In genomic region chr7:105777797-105778552, GRCm38 (mm10) we compare ENCODE assay signal across 8 mouse cellular contexts. TPM values are rescaled to one million over a fixed set of nuclear protein-coding genes. Genes with fewer than 3 reads are reported as not detected.
DNase-seq lines count a peak whose midpoint lies in the region; ATAC-seq lines count a peak whose summit lies in the region.

No protein-coding gene starts in this region.

- ATAC-seq in embryonic facial prominence, embryonic 15.5 days (ENCODE audit: insufficient number of reproducible peaks, low FRiP score, low TSS enrichment, low read depth) = peak; percentile 89
- peak; percentile 58; the same call in 1 of the 2 replicates for ATAC-seq in heart, embryonic 14.5 days (ENCODE audit: insufficient number of reproducible peaks, insufficient read depth, low FRiP score, low read depth)
- ATAC-seq in kidney, embryonic 16.5 days (ENCODE audit: low FRiP score, low TSS enrichment) = peak; percentile 73
- peak; percentile 59 for ATAC-seq in stomach, embryonic 15.5 days (ENCODE audit: insufficient read depth, low FRiP score, low read depth)

- 0 out of 2 replicates have a peak overlapping the region, but pooled peaks have one; percentile 2 for H3K9ac ChIP-seq in embryonic facial prominence, embryonic 15.5 days
- H3K9ac ChIP-seq in heart, embryonic 14.5 days (ENCODE audit: low read length) = no peak overlapping the region
- peak overlapping the region; percentile 59 for H3K9ac ChIP-seq in kidney, embryonic 16.5 days (replicated peaks; ENCODE audit: low read length)
- H3K9ac ChIP-seq in stomach, embryonic 15.5 days = peak overlapping the region; percentile 12; the same call in 1 of the 2 replicates

- peak overlapping the region; percentile 46 for H3K4me2 ChIP-seq in embryonic facial prominence, embryonic 15.5 days (replicated peaks)
- peak overlapping the region; percentile 43 for H3K4me2 ChIP-seq in heart, embryonic 14.5 days (ENCODE audit: low read length)
- peak overlapping the region; percentile 48 for H3K4me2 ChIP-seq in kidney, embryonic 16.5 days (replicated peaks; ENCODE audit: low read depth, low read length)
- peak overlapping the region; percentile 46 for H3K4me2 ChIP-seq in stomach, embryonic 15.5 days

- peak; percentile 44 for DNase-seq in adrenal gland, postnatal 14 days
- DNase-seq in adrenal gland, postnatal 25 days = no peak
- peak; percentile 62 to 69 for DNase-seq in lung, postnatal 4 days
- no peak for DNase-seq in spleen, postnatal 14 days (ENCODE audit: low spot score in 2 of 2)

- 22% methylated on average over 13 of the region's 13 CpGs for WGBS in embryonic facial prominence, embryonic 15.5 days
- 35% methylated on average over 13 of the region's 13 CpGs for WGBS in heart, embryonic 14.5 days
- WGBS in kidney, embryonic 16.5 days = 25% methylated on average over 13 of the region's 13 CpGs
- 27% methylated on average over 13 of the region's 13 CpGs for WGBS in stomach, embryonic 15.5 days

- peak overlapping the region; percentile 95 for H3K27ac ChIP-seq in embryonic facial prominence, embryonic 15.5 days (replicated peaks)
- peak overlapping the region; percentile 90 to 91 for H3K27ac ChIP-seq in heart, embryonic 14.5 days (replicated peaks in 1 of 2; ENCODE audit: control insufficient read depth in 1 of 2, insufficient read depth in 1 of 2, low read depth in 2 of 2, low read length in 2 of 2)
- peak overlapping the region; percentile 95 for H3K27ac ChIP-seq in kidney, embryonic 16.5 days (ENCODE audit: low read length)
- H3K27ac ChIP-seq in stomach, embryonic 15.5 days = peak overlapping the region; percentile 96

- peaks cover 50% of the 10 kb centered on the region for H3K4me1 ChIP-seq in embryonic facial prominence, embryonic 15.5 days
- peaks cover 17 to 21% of the 10 kb centered on the region in 2 experiments for H3K4me1 ChIP-seq in heart, embryonic 14.5 days (ENCODE audit: control insufficient read depth in 2 of 2, insufficient read depth in 2 of 2, low read length in 2 of 2)
- H3K4me1 ChIP-seq in kidney, embryonic 16.5 days (ENCODE audit: insufficient read depth, low read length) = peaks cover 48% of the 10 kb centered on the region
- H3K4me1 ChIP-seq in stomach, embryonic 15.5 days = peaks cover 37% of the 10 kb centered on the region

- H3K4me3 ChIP-seq in embryonic facial prominence, embryonic 15.5 days (replicated peaks) = peak overlapping the region; percentile 35
- peak overlapping the region; percentile 1 to 4; a peak in 2 of 4 replicates for H3K4me3 ChIP-seq in heart, embryonic 14.5 days (ENCODE audit: control insufficient read depth in 1 of 2, insufficient read depth in 1 of 2, low read depth in 1 of 2, low read length in 2 of 2)
- peak overlapping the region; percentile 27 for H3K4me3 ChIP-seq in kidney, embryonic 16.5 days (ENCODE audit: low read length)
- H3K4me3 ChIP-seq in stomach, embryonic 15.5 days (replicated peaks) = peak overlapping the region; percentile 26

- no peaks in the 10 kb centered on the region for H3K9me3 ChIP-seq in embryonic facial prominence, embryonic 15.5 days (replicated peaks)
- no peaks in the 10 kb centered on the region for H3K9me3 ChIP-seq in heart, embryonic 14.5 days (ENCODE audit: control insufficient read depth, low read length)
- no peaks in the 10 kb centered on the region for H3K9me3 ChIP-seq in kidney, embryonic 16.5 days (ENCODE audit: low read length)
- H3K9me3 ChIP-seq in stomach, embryonic 15.5 days = no peaks in the 10 kb centered on the region

- no peaks in the 10 kb centered on the region for H3K27me3 ChIP-seq in embryonic facial prominence, embryonic 15.5 days
- H3K27me3 ChIP-seq in heart, embryonic 14.5 days (ENCODE audit: control insufficient read depth, insufficient read depth, low read length) = no peaks in the 10 kb centered on the region
- no peaks in the 10 kb centered on the region for H3K27me3 ChIP-seq in kidney, embryonic 16.5 days (ENCODE audit: insufficient read depth, low read length)
- no peaks in the 10 kb centered on the region for H3K27me3 ChIP-seq in stomach, embryonic 15.5 days (replicated peaks)

- H3K36me3 ChIP-seq in embryonic facial prominence, embryonic 15.5 days = peaks cover 22% of the 10 kb centered on the region
- H3K36me3 ChIP-seq in heart, embryonic 14.5 days (ENCODE audit: control insufficient read depth, insufficient read depth, low read length) = peaks cover 25% of the 10 kb centered on the region
- H3K36me3 ChIP-seq in kidney, embryonic 16.5 days (ENCODE audit: insufficient read depth, low read length) = peaks cover 15% of the 10 kb centered on the region
- 0 out of 2 replicates have a peak, but pooled peaks cover 5% of the 10 kb centered on the region for H3K36me3 ChIP-seq in stomach, embryonic 15.5 days

RNA-seq across cellular contexts. Expression of gene Dchs1, which starts 9.5 kb away (rescaled TPM):
- total RNA-seq in adrenal gland, postnatal 14 days (2021) = 11.7 and 14.6 TPM in 2 replicates
- total RNA-seq in adrenal gland, postnatal 25 days (2021) = 5.4 and 10.0 TPM in 2 replicates
- polyA plus RNA-seq in embryonic facial prominence, embryonic 15.5 days (2015; fragmentation: Nextera tagmentation; extraction: Ambion mirVana) = 15.5 and 17.7 TPM in 2 replicates
- polyA plus RNA-seq in heart, embryonic 14.5 days (2014; fragmentation: Nextera tagmentation; extraction: Ambion mirVana) = 7.7 and 8.3 TPM in 2 replicates
- 10.4 and 10.5 TPM in 2 replicates for polyA plus RNA-seq in kidney, embryonic 16.5 days (2015; fragmentation: Nextera tagmentation; extraction: Ambion mirVana)
- polyA plus RNA-seq in stomach, embryonic 15.5 days (2015; fragmentation: Nextera tagmentation; extraction: Ambion mirVana) = 8.6 and 10.4 TPM in 2 replicates

RNA-seq across cellular contexts. Expression of gene Tpp1, which starts 25.9 kb away (rescaled TPM):
- 74.8 and 75.4 TPM in 2 replicates for total RNA-seq in adrenal gland, postnatal 14 days (2021)
- 88.3 and 122 TPM in 2 replicates for total RNA-seq in adrenal gland, postnatal 25 days (2021)
- 67.0 and 82.0 TPM in 2 replicates for polyA plus RNA-seq in embryonic facial prominence, embryonic 15.5 days (2015; fragmentation: Nextera tagmentation; extraction: Ambion mirVana)
- polyA plus RNA-seq in heart, embryonic 14.5 days (2014; fragmentation: Nextera tagmentation; extraction: Ambion mirVana) = 89.2 and 104 TPM in 2 replicates
- polyA plus RNA-seq in kidney, embryonic 16.5 days (2015; fragmentation: Nextera tagmentation; extraction: Ambion mirVana) = 120 and 123 TPM in 2 replicates
- polyA plus RNA-seq in stomach, embryonic 15.5 days (2015; fragmentation: Nextera tagmentation; extraction: Ambion mirVana) = 69.5 and 73.3 TPM in 2 replicates

RNA-seq across cellular contexts. Expression of gene Mrpl17, which starts 32.9 kb away (rescaled TPM):
- 198 and 209 TPM in 2 replicates for total RNA-seq in adrenal gland, postnatal 14 days (2021)
- 185 and 190 TPM in 2 replicates for total RNA-seq in adrenal gland, postnatal 25 days (2021)
- polyA plus RNA-seq in embryonic facial prominence, embryonic 15.5 days (2015; fragmentation: Nextera tagmentation; extraction: Ambion mirVana) = 345 and 355 TPM in 2 replicates
- 206 and 233 TPM in 2 replicates for polyA plus RNA-seq in heart, embryonic 14.5 days (2014; fragmentation: Nextera tagmentation; extraction: Ambion mirVana)
- 378 and 386 TPM in 2 replicates for polyA plus RNA-seq in kidney, embryonic 16.5 days (2015; fragmentation: Nextera tagmentation; extraction: Ambion mirVana)
- polyA plus RNA-seq in stomach, embryonic 15.5 days (2015; fragmentation: Nextera tagmentation; extraction: Ambion mirVana) = 405 and 416 TPM in 2 replicates

RNA-seq across cellular contexts. Expression of gene Taf10, which starts 33.8 kb away (rescaled TPM):
- 161 and 179 TPM in 2 replicates for total RNA-seq in adrenal gland, postnatal 14 days (2021)
- total RNA-seq in adrenal gland, postnatal 25 days (2021) = 198 and 204 TPM in 2 replicates
- polyA plus RNA-seq in embryonic facial prominence, embryonic 15.5 days (2015; fragmentation: Nextera tagmentation; extraction: Ambion mirVana) = 128 and 131 TPM in 2 replicates
- 135 and 159 TPM in 2 replicates for polyA plus RNA-seq in heart, embryonic 14.5 days (2014; fragmentation: Nextera tagmentation; extraction: Ambion mirVana)
- 107 and 121 TPM in 2 replicates for polyA plus RNA-seq in kidney, embryonic 16.5 days (2015; fragmentation: Nextera tagmentation; extraction: Ambion mirVana)
- polyA plus RNA-seq in stomach, embryonic 15.5 days (2015; fragmentation: Nextera tagmentation; extraction: Ambion mirVana) = 123 and 139 TPM in 2 replicates

RNA-seq across cellular contexts. Expression of gene Rrp8, which starts 40.8 kb away (rescaled TPM):
- 16.2 and 19.3 TPM in 2 replicates for total RNA-seq in adrenal gland, postnatal 14 days (2021)
- total RNA-seq in adrenal gland, postnatal 25 days (2021) = 19.1 and 27.7 TPM in 2 replicates
- polyA plus RNA-seq in embryonic facial prominence, embryonic 15.5 days (2015; fragmentation: Nextera tagmentation; extraction: Ambion mirVana) = 35.4 and 40.9 TPM in 2 replicates
- 19.6 and 22.4 TPM in 2 replicates for polyA plus RNA-seq in heart, embryonic 14.5 days (2014; fragmentation: Nextera tagmentation; extraction: Ambion mirVana)
- 42.9 TPM in 2 replicates for polyA plus RNA-seq in kidney, embryonic 16.5 days (2015; fragmentation: Nextera tagmentation; extraction: Ambion mirVana)
- 26.9 and 38.3 TPM in 2 replicates for polyA plus RNA-seq in stomach, embryonic 15.5 days (2015; fragmentation: Nextera tagmentation; extraction: Ambion mirVana)

Comparison
In these comparisons a context has a peak if more than half of its experiments do, and no peak if none do; other contexts are left out.
1. DNase-seq: peak in adrenal gland, postnatal 14 days (single experiment) and lung, postnatal 4 days (2 of 2); none in adrenal gland, postnatal 25 days (single experiment) and spleen, postnatal 14 days (0 of 2).
2. Peak in every context shown above with its lines, with median percentiles within 50 percentile points of each other: ATAC-seq, H3K27ac ChIP-seq, H3K4me2 ChIP-seq and H3K4me3 ChIP-seq.